Mouse (Mus musculus) embryonic facial prominence, embryonic 10.5 days (tissue): ENCODE data around the gene Mpp1. TPM values are rescaled to one million over a fixed set of nuclear protein-coding genes. Genes with fewer than 3 reads are reported as not detected.
A peak's percentile ranks its signal among the peaks of the same experiment; 100 is the strongest.

Experiments
- DNase-seq: peaks from one replicate; pipeline ENCODE4 v3.0.0-alpha.2; 2017; ENCODE audit warnings: low spot score
- H3K27ac ChIP-seq: fragments of 300-500 bp; sonication (generic); replicated peaks from 2 replicates; pipeline ENCODE4 v1.5.1; 2016; ENCODE audit warnings: mild to moderate bottlenecking
- H3K27me3 ChIP-seq: fragments of 300-500 bp; sonication (generic); replicated peaks from 2 replicates; pipeline ENCODE4 v1.6.1; 2016; ENCODE audit warnings: low read depth, mild to moderate bottlenecking; ENCODE audit not compliant: poor library complexity, severe bottlenecking
- H3K36me3 ChIP-seq: fragments of 300-500 bp; sonication (generic); replicated peaks from 2 replicates; pipeline ENCODE4 v1.6.1; 2016; ENCODE audit warnings: mild to moderate bottlenecking, moderate library complexity
- H3K4me1 ChIP-seq: fragments of 300-500 bp; sonication (generic); 2 replicates; pipeline ENCODE4 v1.6.1; 2016
- H3K4me3 ChIP-seq: fragments of 300-500 bp; sonication (generic); 2 replicates; pipeline ENCODE4 v1.5.1; 2016; ENCODE audit warnings: mild to moderate bottlenecking, moderate library complexity
- H3K9me3 ChIP-seq: fragments of 300-500 bp; sonication (generic); 2 replicates; pipeline ENCODE4 v1.6.1; 2016; ENCODE audit warnings: mild to moderate bottlenecking
- WGBS: fragments of 180-500 bp; shearing (Covaris S2); methylation state at CpG from one replicate; pipeline ENCODE4 v1.1.7; 2016; 5-methylcytosine and 5-hydroxymethylcytosine counted together
- polyA plus RNA-seq: library from polyadenylated mRNA; unstranded; fragments of >200 nt; fragmentation: Nextera tagmentation; extraction: Ambion mirVana; gene quantifications from 2 replicates; pipeline ENCODE4 v1.2.1, GENCODE M21; 2016

Gene Mpp1
- polyA plus RNA-seq, 1 experiment from 2014 or later = 24.8 TPM

- 89% methylated on average over 3 of the region's 3 CpGs for WGBS
- Histone ChIP-seq H3K4me1 (no peaks in the 10 kb centered on the region), H3K36me3 (peaks cover 9% of the 10 kb centered on the region), H3K9me3 (no peaks in the 10 kb centered on the region), H3K4me3 (no peak overlapping the region), H3K27ac (no peak overlapping the region), H3K27me3 (no peaks in the 10 kb centered on the region)
- no peak for DNase-seq
Observed at GRCm38 (mm10) chrX:75125606-75126005, 5.2 kb downstream of the Mpp1 start.

- no peak overlapping the region for H3K4me3 ChIP-seq
- H3K27me3 ChIP-seq = no peaks in the 10 kb centered on the region
- peaks cover 17% of the 10 kb centered on the region for H3K36me3 ChIP-seq
- DNase-seq = no peak
- no peaks in the 10 kb centered on the region for H3K9me3 ChIP-seq
- no peaks in the 10 kb centered on the region for H3K4me1 ChIP-seq
- no peak overlapping the region for H3K27ac ChIP-seq
Observed at GRCm38 (mm10) chrX:75115550-75115949, 15.3 kb downstream of the Mpp1 start.

- Histone ChIP-seq H3K4me3 (no peak overlapping the region), H3K27me3 (no peaks in the 10 kb centered on the region), H3K9me3 (no peaks in the 10 kb centered on the region), H3K27ac (no peak overlapping the region), H3K4me1 (no peaks in the 10 kb centered on the region), H3K36me3 (peaks cover 89% of the 10 kb centered on the region)
- no peak for DNase-seq
- WGBS = 92% methylated on average over 6 of the region's 6 CpGs
Observed at GRCm38 (mm10) chrX:75102293-75102692, 28.5 kb downstream of the Mpp1 start.

DNA sequence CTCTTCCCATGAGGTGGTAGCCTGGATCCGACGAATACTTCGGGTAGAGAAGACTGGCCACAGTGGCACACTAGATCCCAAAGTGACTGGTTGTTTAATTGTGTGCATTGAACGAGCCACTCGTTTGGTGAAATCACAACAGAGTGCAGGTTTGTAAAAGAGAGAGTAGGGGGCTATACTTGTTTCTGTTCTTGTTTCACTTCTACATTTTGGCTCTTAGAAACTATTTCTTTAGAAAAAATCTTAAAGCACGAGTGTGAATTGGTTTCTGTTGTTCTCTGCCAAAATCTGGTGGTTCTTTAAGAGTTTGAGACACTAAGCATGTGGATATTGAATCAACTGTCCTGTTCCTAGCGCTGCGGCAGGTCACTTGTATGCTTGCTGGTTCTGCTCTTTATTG lies 32.0 kb downstream of the Mpp1 start:
- DNase-seq = no peak
- no peaks in the 10 kb centered on the region for H3K9me3 ChIP-seq
- no peaks in the 10 kb centered on the region for H3K4me1 ChIP-seq
- H3K27me3 ChIP-seq = no peaks in the 10 kb centered on the region
- no peak overlapping the region for H3K4me3 ChIP-seq
- peaks cover 55% of the 10 kb centered on the region for H3K36me3 ChIP-seq
- 92% methylated on average over 8 of the region's 8 CpGs for WGBS
- no peak overlapping the region for H3K27ac ChIP-seq

GRCm38 (mm10) chrX:75096163-75096770 lies 34.5 kb downstream of the Mpp1 start:
- Histone ChIP-seq H3K27me3 (no peaks in the 10 kb centered on the region), H3K36me3 (peaks cover 30% of the 10 kb centered on the region), H3K4me1 (no peaks in the 10 kb centered on the region), H3K9me3 (no peaks in the 10 kb centered on the region), H3K27ac (peak overlapping the region; percentile 87), H3K4me3 (peak overlapping the region; percentile 64)
- WGBS = 22% methylated on average over 23 of the region's 23 CpGs
- DNase-seq = no peak

GRCm38 (mm10) chrX:75095369-75096162 lies 35.2 kb downstream of the Mpp1 start, which contains the start of gene Dkc1:
TSS of gene Dkc1 (plus strand) at chrX:75095854.
- Histone ChIP-seq H3K4me3 (peak within 1 kb of the TSS; percentile 64), H3K9me3 (no peaks in the 10 kb centered on the region), H3K36me3 (peaks cover 23% of the 10 kb centered on the region), H3K4me1 (no peaks in the 10 kb centered on the region), H3K27ac (peak within 1 kb of the TSS; percentile 87), H3K27me3 (no peaks in the 10 kb centered on the region)
- peak; percentile 91 for DNase-seq
- 22% methylated on average over 29 of the region's 29 CpGs for WGBS

DNA sequence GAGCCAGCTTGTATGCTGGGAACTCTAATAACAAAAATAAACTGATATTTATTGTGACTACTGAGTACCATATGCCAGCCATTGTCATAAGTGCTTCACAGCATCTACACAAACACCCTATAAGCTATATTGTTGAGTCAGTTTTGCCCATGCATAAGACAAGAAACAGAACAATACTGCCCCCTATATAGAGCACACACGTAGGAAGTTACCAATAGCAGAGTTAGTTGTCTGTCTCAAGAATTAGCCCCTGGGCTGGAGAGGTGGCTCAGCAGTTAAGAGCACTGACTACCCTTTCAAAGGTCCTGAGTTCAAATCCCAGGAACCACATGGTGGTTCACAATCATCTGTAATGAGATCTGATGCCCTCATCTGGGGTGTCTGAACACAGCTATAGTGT lies 45.2 kb downstream of the Mpp1 start:
- H3K27ac ChIP-seq = no peak overlapping the region
- no peaks in the 10 kb centered on the region for H3K27me3 ChIP-seq
- H3K36me3 ChIP-seq = no peaks in the 10 kb centered on the region
- no peaks in the 10 kb centered on the region for H3K4me1 ChIP-seq
- no peak for DNase-seq
- no peaks in the 10 kb centered on the region for H3K9me3 ChIP-seq
- H3K4me3 ChIP-seq = no peak overlapping the region
- 24% methylated on average over 1 of the region's 1 CpGs for WGBS

DNA sequence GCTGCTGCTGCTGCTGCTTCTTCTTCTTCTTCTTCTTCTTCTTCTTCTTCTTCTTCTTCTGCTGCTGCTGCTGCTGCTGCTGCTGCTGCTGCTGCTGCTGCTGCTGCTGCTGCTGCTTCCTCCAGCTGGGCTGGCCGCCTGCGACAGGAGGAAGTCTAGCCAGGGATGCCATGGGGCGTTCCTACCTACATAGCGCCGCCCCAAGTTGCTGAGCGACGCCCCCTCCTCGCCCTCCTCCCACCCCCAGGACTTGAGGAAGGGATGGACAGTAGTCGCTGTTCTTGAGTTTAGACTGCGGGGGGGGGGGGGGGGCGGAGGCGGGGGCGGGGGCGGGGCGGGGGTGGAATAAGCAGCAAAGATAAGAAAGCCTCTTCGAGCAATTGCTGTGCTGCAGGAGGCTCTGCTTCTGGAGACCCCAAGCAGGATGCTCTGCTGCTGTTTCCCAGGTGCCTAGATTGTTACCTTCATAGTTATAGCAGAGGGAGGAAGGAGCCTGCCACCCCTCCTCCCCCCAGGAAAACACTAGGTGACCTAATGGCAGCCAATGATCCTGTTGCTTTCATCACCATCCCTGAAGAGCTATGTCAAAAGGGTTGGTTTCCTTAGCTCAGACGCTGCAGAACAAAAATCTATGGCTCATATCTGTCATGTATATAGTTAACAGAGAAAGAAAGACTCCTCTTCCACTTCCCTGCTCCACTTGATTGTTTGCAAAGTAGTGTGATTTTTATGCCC lies 45.9 kb downstream of the Mpp1 start, which contains the start of gene Gab3:
TSS of gene Gab3 (minus strand) at position 685 of the 735 bp plus-strand sequence.
- DNase-seq = peak; percentile 68
- Histone ChIP-seq H3K36me3 (no peaks in the 10 kb centered on the region), H3K4me3 (peak within 1 kb of the TSS; percentile 64), H3K4me1 (no peaks in the 10 kb centered on the region), H3K27ac (no peak within 1 kb of the TSS), H3K9me3 (no peaks in the 10 kb centered on the region), H3K27me3 (no peaks in the 10 kb centered on the region)
- 21% methylated on average over 12 of the region's 17 CpGs for whole genome bisulfite sequencing

GRCm38 (mm10) chrX:75083982-75084773 lies 46.6 kb downstream of the Mpp1 start:
- DNase-seq = no peak
- Histone ChIP-seq H3K27ac (no peak overlapping the region), H3K36me3 (no peaks in the 10 kb centered on the region), H3K4me1 (no peaks in the 10 kb centered on the region), H3K4me3 (peak overlapping the region; percentile 64), H3K27me3 (no peaks in the 10 kb centered on the region), H3K9me3 (no peaks in the 10 kb centered on the region)
- WGBS = 23% methylated on average over 26 of the region's 26 CpGs

DNA sequence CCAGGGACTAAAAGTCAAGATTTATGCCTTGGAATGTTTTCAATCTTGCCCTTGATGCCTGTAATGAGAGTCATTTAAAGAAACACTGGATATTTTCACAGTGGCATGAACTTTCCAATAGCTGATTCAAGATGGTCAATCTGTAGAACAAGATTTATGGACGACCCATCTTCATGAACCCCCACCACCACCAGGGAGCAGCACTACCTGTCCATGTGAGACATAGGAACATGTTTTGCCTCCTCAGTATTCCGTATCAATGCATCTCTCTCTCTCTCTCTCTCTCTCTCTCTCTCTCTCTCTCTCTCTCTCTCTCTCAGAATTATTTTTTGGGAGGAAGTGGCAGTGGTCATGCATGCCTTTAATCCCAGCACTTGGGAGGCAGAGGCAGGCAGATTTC lies 48.5 kb downstream of the Mpp1 start:
- Histone ChIP-seq H3K36me3 (no peaks in the 10 kb centered on the region), H3K4me3 (no peak overlapping the region), H3K27me3 (no peaks in the 10 kb centered on the region), H3K4me1 (no peaks in the 10 kb centered on the region), H3K9me3 (no peaks in the 10 kb centered on the region), H3K27ac (no peak overlapping the region)
- 66% methylated on average over 2 of the region's 2 CpGs for WGBS
- DNase-seq = no peak
